Mouse (Mus musculus) lung, postnatal 0 days (tissue): ENCODE measurements at regions not wholly inside any gene's neighbourhood (a gene's known extent, or its start where the extent isn't known, plus 50 kb on each side); places are given as distances from the start of the nearest gene placed in this dataset.

ENCODE experiments used
- CTCF ChIP-seq: IDR thresholded peaks from 2 replicates; pipeline ENCODE4 v1.5.1; 2016; ENCODE audit warnings: antibody characterized with exemption, mild to moderate bottlenecking
- EP300 ChIP-seq: IDR thresholded peaks from 2 replicates; pipeline ENCODE4 v1.6.1; 2016; ENCODE audit warnings: antibody characterized with exemption, mild to moderate bottlenecking, control low read depth

DNA sequence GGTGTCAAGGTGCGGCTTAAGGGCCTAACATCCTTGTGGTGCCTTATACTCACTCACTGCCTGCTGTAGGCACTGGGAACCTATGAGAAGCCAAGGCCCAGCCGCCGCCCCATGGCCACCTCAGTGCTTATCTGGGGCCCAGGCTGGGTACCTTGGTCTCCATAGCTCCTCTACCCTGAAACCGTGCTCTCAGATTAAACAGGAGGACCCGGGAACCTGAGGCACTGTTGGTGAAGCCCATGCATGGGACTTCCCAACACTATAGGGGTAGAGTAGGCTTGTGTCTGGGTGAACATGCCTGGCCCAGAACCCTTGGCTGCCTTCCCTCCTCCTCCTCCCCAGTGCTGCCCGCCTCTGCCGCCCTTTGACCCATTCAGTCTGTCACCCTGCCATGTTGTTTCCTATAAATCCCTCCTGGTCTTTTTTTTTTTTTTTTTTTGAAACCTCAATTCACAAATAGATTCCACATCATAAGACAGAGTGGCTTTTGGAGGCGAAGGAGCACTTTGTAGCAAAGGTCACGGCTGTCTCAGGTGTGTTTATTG, 109.4 kb upstream of the Tmem189 start:
- TF ChIP-seq CTCF = no peak
- TF ChIP-seq EP300 = no peak
